Mouse (Mus musculus) WW6 (cell line): Measurements from ENCODE around the gene Pzp.

Experiments
- DNase-seq: peaks from one replicate; pipeline ENCODE4 v3.0.0-alpha.2; 2013; ENCODE audit warnings: low read depth, low spot score

The Pzp gene

GRCm38 (mm10) chr6:128479463-128480454, 46.8 kb downstream of the Pzp start:
- DNase-seq, result peak; percentile 99

- DNase-seq, result no peak
Measured at GRCm38 (mm10) chr6:128477495-128477894, 49.0 kb downstream of the Pzp start.

GRCm38 (mm10) chr6:128474112-128474511, 52.4 kb downstream of the Pzp start:
- DNase-seq, result no peak

- no peak for DNase-seq
Measured at GRCm38 (mm10) chr6:128469451-128469850, 57.1 kb downstream of the Pzp start.

GRCm38 (mm10) chr6:128467298-128467697, 59.2 kb downstream of the Pzp start:
- DNase-seq, result no peak

GRCm38 (mm10) chr6:128466563-128466962, 60.0 kb downstream of the Pzp start:
- no peak for DNase-seq

GRCm38 (mm10) chr6:128466043-128466442, 60.5 kb downstream of the Pzp start:
- no peak for DNase-seq

- no peak for DNase-seq
Measured at GRCm38 (mm10) chr6:128464996-128465395, 61.5 kb downstream of the Pzp start.

GRCm38 (mm10) chr6:128461606-128462005, 64.9 kb downstream of the Pzp start:
- no peak for DNase-seq

- peak; percentile 67 for DNase-seq
Measured at GRCm38 (mm10) chr6:128460729-128461503, 65.6 kb downstream of the Pzp start.

- no peak for DNase-seq
Measured at GRCm38 (mm10) chr6:128460321-128460720, 66.2 kb downstream of the Pzp start.

- no peak for DNase-seq
Measured at GRCm38 (mm10) chr6:128457186-128457585, 69.3 kb downstream of the Pzp start.

- no peak for DNase-seq
Measured at GRCm38 (mm10) chr6:128455835-128456605, 70.5 kb downstream of the Pzp start.

- DNase-seq, result no peak
Measured at GRCm38 (mm10) chr6:128447063-128447462, 79.5 kb downstream of the Pzp start.

- DNase-seq, result peak; percentile 84
Measured at GRCm38 (mm10) chr6:128445761-128446535, 80.6 kb downstream of the Pzp start.

- DNase-seq, result no peak
Measured at GRCm38 (mm10) chr6:128440238-128440637, 86.3 kb downstream of the Pzp start.

- no peak for DNase-seq
Measured at GRCm38 (mm10) chr6:128438871-128439341, 87.6 kb downstream of the Pzp start.

- peak; percentile 80 for DNase-seq
Measured at GRCm38 (mm10) chr6:128438317-128438870, 88.1 kb downstream of the Pzp start, which contains the start of gene Fkbp4. Gene Fkbp4 (minus strand): TSS chr6:128438677.

GRCm38 (mm10) chr6:128437731-128438316, 88.7 kb downstream of the Pzp start:
- no peak for DNase-seq

- DNase-seq, result no peak
Measured at GRCm38 (mm10) chr6:128437288-128437687, 89.2 kb downstream of the Pzp start.
